In the genomic region with DNA sequence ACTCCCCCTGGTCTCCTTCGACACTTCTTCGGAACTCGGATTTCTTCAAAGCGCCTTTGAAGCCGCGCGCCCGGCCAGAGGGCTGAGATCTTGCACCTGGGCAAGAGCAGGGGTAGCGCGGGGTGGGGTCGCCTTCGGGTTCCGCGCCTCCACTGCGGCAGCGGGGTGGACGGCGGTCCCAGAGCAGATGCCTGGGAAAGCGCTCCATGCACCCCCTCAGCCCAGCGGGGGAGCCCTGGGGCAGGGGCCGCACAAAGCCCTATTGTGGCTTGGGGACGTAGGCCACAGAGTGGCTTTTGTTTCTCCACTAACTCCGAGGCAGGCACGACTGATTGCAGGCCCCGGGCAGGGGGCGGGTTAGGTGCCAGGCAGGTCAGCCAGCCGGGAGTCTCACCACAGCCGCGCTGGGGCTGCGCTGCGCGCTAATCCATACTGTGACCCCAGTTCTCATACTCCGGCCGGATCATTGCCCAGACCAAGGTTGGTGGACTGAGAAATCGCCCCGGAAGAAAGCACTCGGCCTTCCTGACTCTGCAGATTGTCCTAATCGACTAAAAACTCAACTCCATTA, we compare ENCODE assay signal across 8 mouse cellular contexts. TPM values are rescaled to one million over a fixed set of nuclear protein-coding genes. Genes with fewer than 3 reads are reported as not detected.
DNase-seq lines count a peak whose midpoint lies in the region; ATAC-seq and TF ChIP-seq lines count a peak whose summit lies in the region.

No protein-coding gene starts in this region.

- TF ChIP-seq CTCF in kidney, adult 2 months (conservative IDR thresholded peaks at IDR 0.05; ENCODE audit: insufficient read depth, insufficient read length, low read depth, low read length), result no peak
- TF ChIP-seq CTCF in liver, embryonic 14.5 days (IDR thresholded peaks at IDR 0.05; ENCODE audit: low read depth), result no peak

- H3K4me3 ChIP-seq in forebrain, embryonic 11.5 days (ENCODE audit: low read depth, low read length), result peak overlapping the region; percentile 43
- H3K4me3 ChIP-seq in kidney, adult 2 months (ENCODE audit: insufficient read depth, low read depth, low read length), result peak overlapping the region; percentile 38
- peak overlapping the region; percentile 47 to 51 for H3K4me3 ChIP-seq in liver, embryonic 14.5 days (ENCODE audit: insufficient read depth in 1 of 2, low read depth in 2 of 2, low read length in 2 of 2)
- peak overlapping the region; percentile 53 for H3K4me3 ChIP-seq in stomach, embryonic 14.5 days (ENCODE audit: low read depth, low read length)

- H3K36me3 ChIP-seq in forebrain, embryonic 11.5 days (ENCODE audit: control insufficient read depth, insufficient read depth, low read length), result no peaks in the 10 kb centered on the region
- no peaks in the 10 kb centered on the region for H3K36me3 ChIP-seq in kidney, adult 2 months (ENCODE audit: control insufficient read depth, insufficient read depth, low read length)
- no peaks in the 10 kb centered on the region for H3K36me3 ChIP-seq in liver, embryonic 14.5 days (replicated peaks; ENCODE audit: control insufficient read depth, insufficient read depth, low read depth)
- H3K36me3 ChIP-seq in stomach, embryonic 14.5 days (ENCODE audit: control insufficient read depth, insufficient read depth, low read length), result no peaks in the 10 kb centered on the region

- H3K4me2 ChIP-seq in forebrain, embryonic 11.5 days (ENCODE audit: low read depth, low read length, severe bottlenecking), result peak overlapping the region; percentile 95
- peak overlapping the region; percentile 73 for H3K4me2 ChIP-seq in liver, embryonic 14.5 days (ENCODE audit: low read depth)
- H3K4me2 ChIP-seq in stomach, embryonic 14.5 days (replicated peaks; ENCODE audit: low read depth, low read length), result peak overlapping the region; percentile 96

- no peaks in the 10 kb centered on the region for H3K9me3 ChIP-seq in forebrain, embryonic 11.5 days (ENCODE audit: control insufficient read depth, low read length)
- no peaks in the 10 kb centered on the region for H3K9me3 ChIP-seq in liver, embryonic 14.5 days (ENCODE audit: control insufficient read depth, low read length)
- H3K9me3 ChIP-seq in stomach, embryonic 14.5 days (ENCODE audit: control insufficient read depth, low read depth, low read length), result no peaks in the 10 kb centered on the region

- peaks cover 21% of the 10 kb centered on the region for H3K27me3 ChIP-seq in forebrain, embryonic 11.5 days (ENCODE audit: control insufficient read depth, insufficient read depth, low read length)
- H3K27me3 ChIP-seq in kidney, adult 2 months (replicated peaks; ENCODE audit: control insufficient read depth, insufficient read depth, low read length), result no peaks in the 10 kb centered on the region
- peaks cover 53% of the 10 kb centered on the region for H3K27me3 ChIP-seq in liver, embryonic 14.5 days (ENCODE audit: control insufficient read depth, insufficient read depth, low read length)
- 0 out of 2 replicates have a peak, but pooled peaks cover 7% of the 10 kb centered on the region for H3K27me3 ChIP-seq in stomach, embryonic 14.5 days (ENCODE audit: control insufficient read depth, insufficient read depth, low read length)

- peak overlapping the region; percentile 80 for H3K27ac ChIP-seq in forebrain, embryonic 11.5 days (ENCODE audit: low read depth, low read length)
- H3K27ac ChIP-seq in kidney, adult 2 months (ENCODE audit: insufficient read depth, low read depth, low read length), result peak overlapping the region; percentile 22
- no peak overlapping the region for H3K27ac ChIP-seq in liver, embryonic 14.5 days
- H3K27ac ChIP-seq in stomach, embryonic 14.5 days (ENCODE audit: low read length), result peak overlapping the region; percentile 80

- DNase-seq in gastrocnemius, postnatal 14 days, result peak; percentile 35
- no peak for DNase-seq in gastrocnemius, postnatal 25 days
- peak; percentile 82 for DNase-seq in ZHBTc4 (ENCODE audit: low read depth, low spot score)
- DNase-seq in forebrain, embryonic 11.5 days (ENCODE audit: low spot score), result peak; percentile 83
- peak; percentile 74 for DNase-seq in kidney, adult 2 months
- DNase-seq in liver, embryonic 14.5 days (ENCODE audit: low read depth in 3 of 3, low spot score in 3 of 3), result no peak
- no peak for DNase-seq in adrenal gland, adult 2 months

- no peak for TF ChIP-seq EP300 in liver, embryonic 14.5 days (IDR thresholded peaks at IDR 0.05; ENCODE audit: low read depth)

- WGBS in forebrain, embryonic 11.5 days, result 1% methylated on average over 37 of the region's 38 CpGs
- WGBS in kidney, adult 2 months, result 17% methylated on average over 38 of the region's 38 CpGs
- 2% methylated on average over 38 of the region's 38 CpGs for WGBS in liver, embryonic 14.5 days (ENCODE audit: insufficient replicate concordance)
- WGBS in stomach, embryonic 14.5 days, result 3% methylated on average over 38 of the region's 38 CpGs

- no peak for TF ChIP-seq POLR2A in kidney, adult 2 months (IDR thresholded peaks at IDR 0.05; ENCODE audit: low read depth, low read length)

- peak overlapping the region; percentile 83 for H3K9ac ChIP-seq in forebrain, embryonic 11.5 days (ENCODE audit: low read length)
- H3K9ac ChIP-seq in liver, embryonic 14.5 days (replicated peaks), result peak overlapping the region; percentile 35
- peak overlapping the region; percentile 53 for H3K9ac ChIP-seq in stomach, embryonic 14.5 days (replicated peaks; ENCODE audit: low read depth, low read length)

- peak; percentile 61 for ATAC-seq in forebrain, embryonic 11.5 days (replicated peaks; ENCODE audit: low FRiP score)
- no peak for ATAC-seq in liver, embryonic 14.5 days (ENCODE audit: insufficient read depth)
- ATAC-seq in stomach, embryonic 14.5 days (ENCODE audit: insufficient number of reproducible peaks, insufficient read depth, low FRiP score, low read depth), result peak; percentile 29; the same call in 1 of the 2 replicates

- intact Hi-C loops in gastrocnemius, postnatal 14 days (cut with DNase I; ENCODE audit: low total_unique reads), result no loop called here

- H3K4me1 ChIP-seq in forebrain, embryonic 11.5 days (replicated peaks; ENCODE audit: control insufficient read depth, insufficient read depth, low read length), result peaks cover 30% of the 10 kb centered on the region
- H3K4me1 ChIP-seq in kidney, adult 2 months (ENCODE audit: control insufficient read depth, insufficient read depth, low read length), result peaks cover 3% of the 10 kb centered on the region; the same call in 1 of the 2 replicates
- peaks cover 3 to 4% of the 10 kb centered on the region in 2 experiments for H3K4me1 ChIP-seq in liver, embryonic 14.5 days (replicated peaks; ENCODE audit: control insufficient read depth in 2 of 2, insufficient read depth in 2 of 2, low read length in 1 of 2)
- H3K4me1 ChIP-seq in stomach, embryonic 14.5 days (ENCODE audit: control insufficient read depth, insufficient read depth, low read length), result peaks cover 11% of the 10 kb centered on the region; the same call in 1 of the 2 replicates

RNA-seq across cellular contexts. Expression of gene Aaas, which starts 5.4 kb away (rescaled TPM):
- total RNA-seq in gastrocnemius, postnatal 14 days (2021), result 1 to 10 TPM; 7.2 to 8.4 TPM
- total RNA-seq in gastrocnemius, postnatal 25 days (2021), result 1 to 10 TPM; 6.0 to 7.5 TPM
- 103 and 114 TPM in 2 replicates for polyA plus RNA-seq in forebrain, embryonic 11.5 days (2014; fragmentation: Nextera tagmentation; extraction: Ambion mirVana)
- 31.1 and 38.1 TPM in 2 replicates for polyA plus RNA-seq in kidney, adult 2 months (2012; rRNA removed)
- 31.0 and 33.7 TPM in 2 replicates for polyA plus RNA-seq in liver, embryonic 14.5 days (2012; rRNA removed)
- 44.3 and 48.9 TPM in 2 replicates for polyA plus RNA-seq in liver, embryonic 14.5 days (2014; fragmentation: Nextera tagmentation; extraction: Ambion mirVana)
- polyA plus RNA-seq in stomach, embryonic 14.5 days (2014; fragmentation: Nextera tagmentation; extraction: Ambion mirVana), result 63.8 and 68.4 TPM in 2 replicates
- total RNA-seq in adrenal gland, adult 2 months (2021), result 10 to 100 TPM; 16.8 to 18.1 TPM
- polyA plus RNA-seq in adrenal gland, adult 2 months (2012; rRNA removed), result 44.9 and 46.6 TPM in 2 replicates

RNA-seq across cellular contexts. Expression of gene Sp7, which starts 11.0 kb away (rescaled TPM):
- total RNA-seq in gastrocnemius, postnatal 14 days (2021), result under 1 TPM; 0.11 to 0.14 TPM
- not detected for total RNA-seq in gastrocnemius, postnatal 25 days (2021)
- 0.20 and 0.52 TPM in 2 replicates for polyA plus RNA-seq in forebrain, embryonic 11.5 days (2014; fragmentation: Nextera tagmentation; extraction: Ambion mirVana)
- polyA plus RNA-seq in kidney, adult 2 months (2012; rRNA removed), result 0.05 and 0.06 TPM in 2 replicates
- polyA plus RNA-seq in liver, embryonic 14.5 days (2012; rRNA removed), result 0.01 and 0.07 TPM in 2 replicates
- polyA plus RNA-seq in liver, embryonic 14.5 days (2014; fragmentation: Nextera tagmentation; extraction: Ambion mirVana), result 0.04 TPM in 1 of 2 replicates, not detected in the other
- 2.0 and 2.5 TPM in 2 replicates for polyA plus RNA-seq in stomach, embryonic 14.5 days (2014; fragmentation: Nextera tagmentation; extraction: Ambion mirVana)
- under 1 TPM; 0.09 to 0.14 TPM for total RNA-seq in adrenal gland, adult 2 months (2021)
- 0.50 and 0.55 TPM in 2 replicates for polyA plus RNA-seq in adrenal gland, adult 2 months (2012; rRNA removed)

RNA-seq across cellular contexts. Expression of gene Myg1, which starts 24.4 kb away (rescaled TPM):
- total RNA-seq in gastrocnemius, postnatal 14 days (2021), result 10 to 100 TPM; 17.6 to 19.0 TPM
- 10 to 100 TPM; 14.0 to 16.2 TPM for total RNA-seq in gastrocnemius, postnatal 25 days (2021)
- 113 and 124 TPM in 2 replicates for polyA plus RNA-seq in forebrain, embryonic 11.5 days (2014; fragmentation: Nextera tagmentation; extraction: Ambion mirVana)
- 70.0 and 72.6 TPM in 2 replicates for polyA plus RNA-seq in kidney, adult 2 months (2012; rRNA removed)
- 26.7 and 32.5 TPM in 2 replicates for polyA plus RNA-seq in liver, embryonic 14.5 days (2012; rRNA removed)
- 43.2 and 45.4 TPM in 2 replicates for polyA plus RNA-seq in liver, embryonic 14.5 days (2014; fragmentation: Nextera tagmentation; extraction: Ambion mirVana)
- 96.9 and 109 TPM in 2 replicates for polyA plus RNA-seq in stomach, embryonic 14.5 days (2014; fragmentation: Nextera tagmentation; extraction: Ambion mirVana)
- total RNA-seq in adrenal gland, adult 2 months (2021), result 10 to 100 TPM; 54.1 to 60.3 TPM
- polyA plus RNA-seq in adrenal gland, adult 2 months (2012; rRNA removed), result 73.3 and 77.5 TPM in 2 replicates

RNA-seq across cellular contexts. Expression of gene Pfdn5, which starts 30.0 kb away (rescaled TPM):
- total RNA-seq in gastrocnemius, postnatal 14 days (2021), result 100 to 1,000 TPM; 212 to 228 TPM
- total RNA-seq in gastrocnemius, postnatal 25 days (2021), result 100 to 1,000 TPM; 189 to 204 TPM
- polyA plus RNA-seq in forebrain, embryonic 11.5 days (2014; fragmentation: Nextera tagmentation; extraction: Ambion mirVana), result 357 and 374 TPM in 2 replicates
- 141 and 206 TPM in 2 replicates for polyA plus RNA-seq in kidney, adult 2 months (2012; rRNA removed)
- 42.1 and 82.2 TPM in 2 replicates for polyA plus RNA-seq in liver, embryonic 14.5 days (2012; rRNA removed)
- 149 and 156 TPM in 2 replicates for polyA plus RNA-seq in liver, embryonic 14.5 days (2014; fragmentation: Nextera tagmentation; extraction: Ambion mirVana)
- polyA plus RNA-seq in stomach, embryonic 14.5 days (2014; fragmentation: Nextera tagmentation; extraction: Ambion mirVana), result 500 and 514 TPM in 2 replicates
- total RNA-seq in adrenal gland, adult 2 months (2021), result 100 to 1,000 TPM; 416 to 441 TPM
- 19.1 and 19.8 TPM in 2 replicates for polyA plus RNA-seq in adrenal gland, adult 2 months (2012; rRNA removed)

RNA-seq across cellular contexts. Expression of gene Sp1, which starts 50.0 kb away (rescaled TPM):
- total RNA-seq in gastrocnemius, postnatal 14 days (2021), result 10 to 100 TPM; 27.5 to 31.2 TPM
- total RNA-seq in gastrocnemius, postnatal 25 days (2021), result 10 to 100 TPM; 15.9 to 20.9 TPM
- 12.2 and 12.5 TPM in 2 replicates for polyA plus RNA-seq in forebrain, embryonic 11.5 days (2014; fragmentation: Nextera tagmentation; extraction: Ambion mirVana)
- 15.7 and 17.6 TPM in 2 replicates for polyA plus RNA-seq in kidney, adult 2 months (2012; rRNA removed)
- 9.2 and 9.5 TPM in 2 replicates for polyA plus RNA-seq in liver, embryonic 14.5 days (2012; rRNA removed)
- 5.0 and 5.4 TPM in 2 replicates for polyA plus RNA-seq in liver, embryonic 14.5 days (2014; fragmentation: Nextera tagmentation; extraction: Ambion mirVana)
- polyA plus RNA-seq in stomach, embryonic 14.5 days (2014; fragmentation: Nextera tagmentation; extraction: Ambion mirVana), result 16.9 and 18.9 TPM in 2 replicates
- total RNA-seq in adrenal gland, adult 2 months (2021), result 10 to 100 TPM; 71.7 to 72.1 TPM
- polyA plus RNA-seq in adrenal gland, adult 2 months (2012; rRNA removed), result 8.5 and 11.1 TPM in 2 replicates

Comparison
In these comparisons a context has a peak if more than half of its experiments do, and no peak if none do; other contexts are left out.
1. DNase-seq: peak in gastrocnemius, postnatal 14 days (single experiment), ZHBTc4 (single experiment), forebrain, embryonic 11.5 days (single experiment) and kidney, adult 2 months (single experiment); none in gastrocnemius, postnatal 25 days (single experiment), liver, embryonic 14.5 days (0 of 3) and adrenal gland, adult 2 months (single experiment).
2. Peak in every context shown above with its lines, with median percentiles within 50 percentile points of each other: H3K4me2 ChIP-seq, H3K4me3 ChIP-seq and H3K9ac ChIP-seq.